Mouse (Mus musculus): Measurements from ENCODE around the gene Fbn1. TPM values are rescaled to one million over a fixed set of nuclear protein-coding genes. Genes with fewer than 3 reads are reported as not detected.

Fbn1 gene
- polyA plus RNA-seq, 1 experiment from 2014 or later = 3.6 TPM

DNA sequence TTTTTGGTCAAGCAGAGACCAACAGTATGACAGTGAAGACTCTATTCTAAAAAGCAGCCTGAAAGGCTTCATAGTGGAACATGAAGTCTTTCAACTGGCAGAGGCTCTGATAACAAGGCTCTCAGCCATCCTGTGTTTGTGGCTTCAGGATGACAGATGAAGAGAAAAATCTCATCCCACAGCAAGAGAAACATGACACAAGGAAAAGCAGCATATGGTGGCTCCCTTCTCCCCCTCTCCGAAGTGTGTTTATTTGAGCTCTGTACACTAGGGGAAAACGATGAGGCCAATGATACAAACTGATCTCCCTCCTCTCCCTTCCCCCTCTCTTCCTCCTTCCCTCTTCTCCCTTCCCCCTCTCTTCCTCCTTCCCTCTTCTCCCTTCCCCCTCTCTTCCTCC is 127.7 kb downstream of the Fbn1 start:
- WGBS = 79% methylated on average over 2 of the region's 2 CpGs
- H3K27ac ChIP-seq (replicated peaks) = no peak overlapping the region
- no peaks in the 10 kb centered on the region for H3K9me3 ChIP-seq
- no peaks in the 10 kb centered on the region for H3K4me1 ChIP-seq (replicated peaks)
- ATAC-seq (ENCODE audit: low read depth) = no peak
- H3K4me3 ChIP-seq = no peak overlapping the region
- H3K36me3 ChIP-seq = no peaks in the 10 kb centered on the region
- no peaks in the 10 kb centered on the region for H3K27me3 ChIP-seq
- H3K9ac ChIP-seq = no peak overlapping the region
- no peak overlapping the region for H3K4me2 ChIP-seq

DNA sequence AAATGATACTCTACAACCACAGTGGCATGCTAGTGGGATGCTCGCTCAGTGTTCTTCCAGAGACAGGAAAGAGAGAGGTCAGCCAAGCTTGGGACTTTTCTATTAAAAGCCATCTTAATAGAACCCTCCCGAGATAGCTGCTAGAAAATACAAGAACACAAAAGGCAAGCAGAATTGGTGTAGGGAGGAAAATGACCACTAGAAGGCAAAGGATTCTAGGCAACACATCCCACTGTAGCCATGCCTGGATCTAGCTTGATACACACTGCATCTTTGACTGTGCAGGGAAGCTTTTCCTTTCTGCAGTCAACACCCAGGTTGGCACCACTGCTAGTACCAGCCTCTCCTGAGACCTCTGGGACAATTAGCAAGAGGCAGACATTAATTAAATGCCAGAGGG is 128.6 kb downstream of the Fbn1 start:
- Histone ChIP-seq H3K4me2 (no peak overlapping the region), H3K36me3 (no peaks in the 10 kb centered on the region), H3K9ac (no peak overlapping the region), H3K27ac (replicated peaks) (no peak overlapping the region), H3K27me3 (no peaks in the 10 kb centered on the region), H3K4me1 (replicated peaks) (no peaks in the 10 kb centered on the region), H3K9me3 (no peaks in the 10 kb centered on the region), H3K4me3 (no peak overlapping the region)
- 77% methylated on average over 2 of the region's 2 CpGs for WGBS
- ATAC-seq (ENCODE audit: low read depth) = no peak

DNA sequence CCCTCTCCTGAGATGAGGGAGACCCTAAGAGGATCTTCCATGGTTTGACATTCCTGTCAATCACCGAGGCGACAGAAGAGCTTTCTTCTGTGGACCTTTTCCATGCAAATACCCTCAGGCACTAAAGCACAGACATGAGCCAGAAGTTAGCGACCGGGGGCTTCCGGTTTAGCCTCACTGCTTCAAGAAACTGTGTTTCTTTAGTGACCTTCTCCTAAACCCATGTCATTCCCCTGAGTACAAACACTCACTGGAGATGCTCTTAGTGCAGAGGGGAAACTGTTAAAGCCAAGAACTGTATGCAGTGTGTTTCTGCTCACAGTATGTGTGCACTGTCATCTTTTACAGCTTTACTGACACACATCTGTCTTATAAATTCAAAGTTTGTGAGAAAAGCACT is 131.9 kb downstream of the Fbn1 start:
- Histone ChIP-seq H3K4me2 (no peak overlapping the region), H3K27ac (replicated peaks) (no peak overlapping the region), H3K9me3 (no peaks in the 10 kb centered on the region), H3K9ac (no peak overlapping the region), H3K36me3 (no peaks in the 10 kb centered on the region), H3K4me1 (replicated peaks) (no peaks in the 10 kb centered on the region), H3K4me3 (no peak overlapping the region), H3K27me3 (no peaks in the 10 kb centered on the region)
- ATAC-seq (ENCODE audit: low read depth) = no peak
- 84% methylated on average over 5 of the region's 5 CpGs for whole genome bisulfite sequencing

DNA sequence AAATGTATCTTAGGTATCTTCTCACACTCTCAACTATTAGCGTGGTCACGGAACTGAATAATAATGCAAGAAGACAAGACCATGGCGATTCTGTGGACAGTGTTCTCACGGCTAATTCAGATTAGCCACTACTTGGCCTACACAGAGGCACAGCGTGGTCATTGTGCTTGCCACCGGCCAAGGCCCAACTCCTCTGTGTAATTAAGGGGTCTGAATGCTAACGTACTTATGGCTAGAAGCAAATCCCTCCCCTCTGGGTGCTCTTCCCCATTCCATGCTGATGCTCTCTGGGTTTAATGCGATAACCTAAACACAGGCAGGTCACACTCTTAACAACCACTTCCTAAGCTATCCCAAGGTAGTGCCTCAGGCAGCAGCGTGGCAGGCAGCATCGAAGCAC is 132.5 kb downstream of the Fbn1 start:
- Histone ChIP-seq H3K4me1 (replicated peaks) (no peaks in the 10 kb centered on the region), H3K9me3 (no peaks in the 10 kb centered on the region), H3K4me3 (no peak overlapping the region), H3K36me3 (no peaks in the 10 kb centered on the region), H3K27ac (replicated peaks) (no peak overlapping the region), H3K4me2 (no peak overlapping the region), H3K9ac (no peak overlapping the region), H3K27me3 (no peaks in the 10 kb centered on the region)
- WGBS = 81% methylated on average over 10 of the region's 10 CpGs
- no peak for ATAC-seq (ENCODE audit: low read depth)

DNA sequence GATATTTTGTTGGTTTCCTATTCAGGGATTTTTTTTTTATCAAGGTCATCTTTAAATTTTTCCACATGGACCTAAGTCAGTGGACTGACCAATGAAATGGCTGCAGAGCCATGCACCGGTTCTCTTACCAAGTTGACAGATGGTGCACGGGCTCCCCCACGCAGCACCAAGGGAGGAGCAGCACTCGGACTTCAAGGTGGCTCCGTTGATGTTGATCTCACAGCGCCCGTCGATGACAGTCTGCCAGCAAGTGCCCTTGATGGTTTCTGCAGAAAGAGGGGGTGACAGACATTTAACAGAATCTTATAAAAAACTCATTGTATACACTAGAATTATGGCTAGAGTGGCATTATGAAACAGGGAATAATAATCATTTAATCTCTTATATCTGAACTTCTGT is 138.1 kb downstream of the Fbn1 start:
- Histone ChIP-seq H3K9me3 (no peaks in the 10 kb centered on the region), H3K27me3 (no peaks in the 10 kb centered on the region), H3K4me1 (replicated peaks) (no peaks in the 10 kb centered on the region), H3K36me3 (peaks cover 16% of the 10 kb centered on the region; the same call in 1 of the 2 replicates), H3K4me2 (no peak overlapping the region), H3K4me3 (no peak overlapping the region), H3K9ac (no peak overlapping the region), H3K27ac (replicated peaks) (no peak overlapping the region)
- 92% methylated on average over 8 of the region's 8 CpGs for WGBS
- no peak for ATAC-seq (ENCODE audit: low read depth)

DNA sequence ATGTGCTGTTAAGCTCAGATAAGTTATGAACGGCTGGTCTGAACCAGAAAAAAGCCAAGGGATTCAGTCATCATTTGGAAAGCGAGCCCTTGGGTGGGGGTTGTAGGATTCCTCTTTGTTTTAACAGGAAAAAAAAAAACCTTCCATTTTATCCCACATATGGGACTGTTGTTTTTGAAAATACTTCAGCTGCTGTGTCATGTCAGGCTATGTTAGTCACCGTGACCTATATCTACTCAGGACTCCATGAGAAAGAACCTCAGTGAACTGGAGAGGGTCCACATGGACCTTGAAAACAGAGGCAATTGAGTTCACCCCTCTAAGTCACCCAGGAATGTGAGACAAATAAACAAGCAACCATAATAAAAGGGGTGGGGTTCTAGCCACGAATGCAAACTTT is 139.2 kb downstream of the Fbn1 start:
- H3K27ac ChIP-seq (replicated peaks) = no peak overlapping the region
- peaks cover 17% of the 10 kb centered on the region; the same call in 1 of the 2 replicates for H3K36me3 ChIP-seq
- no peak overlapping the region for H3K4me2 ChIP-seq
- H3K27me3 ChIP-seq = no peaks in the 10 kb centered on the region
- H3K4me3 ChIP-seq = no peak overlapping the region
- H3K9ac ChIP-seq = no peak overlapping the region
- no peaks in the 10 kb centered on the region for H3K9me3 ChIP-seq
- no peak for ATAC-seq (ENCODE audit: low read depth)
- no peaks in the 10 kb centered on the region for H3K4me1 ChIP-seq (replicated peaks)
- WGBS = 84% methylated on average over 4 of the region's 4 CpGs

DNA sequence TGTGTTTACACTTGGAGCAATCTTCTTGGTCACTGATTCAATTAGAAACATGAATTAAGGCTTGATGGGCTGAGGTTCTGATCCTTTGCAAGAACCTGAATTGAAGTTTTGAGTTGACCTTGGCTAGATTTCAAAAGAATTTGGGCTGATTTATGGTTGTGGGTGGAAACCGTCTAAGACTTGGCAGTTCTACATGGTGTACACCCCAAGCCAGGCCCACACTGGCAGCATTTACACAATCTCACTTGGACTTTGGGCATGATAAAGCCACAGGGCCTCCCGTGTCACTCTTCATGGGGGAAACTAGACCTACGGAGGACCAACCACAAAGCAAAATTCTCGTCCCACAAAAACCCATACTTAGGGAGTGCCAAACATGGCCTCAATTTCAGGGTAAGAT is 146.1 kb downstream of the Fbn1 start:
- Histone ChIP-seq H3K27ac (replicated peaks) (no peak overlapping the region), H3K4me2 (no peak overlapping the region), H3K4me1 (replicated peaks) (no peaks in the 10 kb centered on the region), H3K4me3 (no peak overlapping the region), H3K36me3 (0 out of 2 replicates have a peak, but pooled peaks cover 26% of the 10 kb centered on the region), H3K9ac (no peak overlapping the region), H3K9me3 (no peaks in the 10 kb centered on the region), H3K27me3 (no peaks in the 10 kb centered on the region)
- 82% methylated on average over 4 of the region's 4 CpGs for WGBS
- ATAC-seq (ENCODE audit: low read depth) = no peak

DNA sequence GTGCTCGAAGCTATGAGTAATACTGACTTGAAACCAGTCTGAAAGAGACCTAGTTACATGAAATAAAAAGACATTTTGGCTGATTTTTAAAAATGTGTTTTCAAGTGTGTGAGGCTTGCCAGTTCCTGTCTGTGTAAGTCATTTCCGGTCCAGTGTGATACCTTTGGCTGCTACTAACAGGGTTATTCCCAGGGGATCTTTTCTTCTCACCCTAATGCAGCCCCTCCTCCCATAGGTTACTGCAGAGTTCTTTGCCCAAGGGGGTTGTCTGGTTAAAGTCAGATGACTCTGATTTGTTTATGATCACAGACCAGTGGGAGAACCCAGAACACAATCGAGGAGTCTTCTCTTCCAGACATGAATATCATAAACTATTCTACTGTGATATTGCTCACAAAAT is 151.3 kb downstream of the Fbn1 start:
- Histone ChIP-seq H3K27me3 (no peaks in the 10 kb centered on the region), H3K36me3 (0 out of 2 replicates have a peak, but pooled peaks cover 4% of the 10 kb centered on the region), H3K9me3 (no peaks in the 10 kb centered on the region), H3K27ac (replicated peaks) (no peak overlapping the region), H3K4me2 (no peak overlapping the region), H3K4me1 (replicated peaks) (no peaks in the 10 kb centered on the region), H3K9ac (no peak overlapping the region), H3K4me3 (no peak overlapping the region)
- 77% methylated on average over 3 of the region's 3 CpGs for WGBS
- no peak for ATAC-seq (ENCODE audit: low read depth)

DNA sequence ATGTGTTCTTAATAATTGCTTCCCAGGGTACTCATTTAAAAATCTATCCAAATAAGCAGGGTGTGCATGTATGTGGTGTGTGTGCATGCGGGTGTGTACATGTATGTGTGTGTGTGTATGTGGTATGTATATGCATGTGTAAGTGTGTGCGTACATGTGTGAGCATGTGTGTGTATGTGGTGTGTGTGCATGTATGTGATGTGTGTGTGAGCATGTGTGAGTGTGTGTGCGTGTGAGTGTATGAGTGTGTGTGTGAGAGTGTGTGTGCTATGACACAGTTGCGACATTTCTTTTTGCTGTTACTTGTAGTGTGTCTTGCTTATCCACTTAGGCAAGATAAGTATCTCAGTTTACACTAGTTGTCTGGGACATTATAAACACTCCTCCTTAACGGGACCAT is 151.7 kb downstream of the Fbn1 start:
- H3K4me3 ChIP-seq = no peak overlapping the region
- H3K27ac ChIP-seq (replicated peaks) = no peak overlapping the region
- H3K36me3 ChIP-seq = 0 out of 2 replicates have a peak, but pooled peaks cover 4% of the 10 kb centered on the region
- WGBS = 94% methylated on average over 5 of the region's 5 CpGs
- H3K9me3 ChIP-seq = no peaks in the 10 kb centered on the region
- no peaks in the 10 kb centered on the region for H3K27me3 ChIP-seq
- no peak overlapping the region for H3K9ac ChIP-seq
- no peak overlapping the region for H3K4me2 ChIP-seq
- no peaks in the 10 kb centered on the region for H3K4me1 ChIP-seq (replicated peaks)
- ATAC-seq (ENCODE audit: low read depth) = no peak

DNA sequence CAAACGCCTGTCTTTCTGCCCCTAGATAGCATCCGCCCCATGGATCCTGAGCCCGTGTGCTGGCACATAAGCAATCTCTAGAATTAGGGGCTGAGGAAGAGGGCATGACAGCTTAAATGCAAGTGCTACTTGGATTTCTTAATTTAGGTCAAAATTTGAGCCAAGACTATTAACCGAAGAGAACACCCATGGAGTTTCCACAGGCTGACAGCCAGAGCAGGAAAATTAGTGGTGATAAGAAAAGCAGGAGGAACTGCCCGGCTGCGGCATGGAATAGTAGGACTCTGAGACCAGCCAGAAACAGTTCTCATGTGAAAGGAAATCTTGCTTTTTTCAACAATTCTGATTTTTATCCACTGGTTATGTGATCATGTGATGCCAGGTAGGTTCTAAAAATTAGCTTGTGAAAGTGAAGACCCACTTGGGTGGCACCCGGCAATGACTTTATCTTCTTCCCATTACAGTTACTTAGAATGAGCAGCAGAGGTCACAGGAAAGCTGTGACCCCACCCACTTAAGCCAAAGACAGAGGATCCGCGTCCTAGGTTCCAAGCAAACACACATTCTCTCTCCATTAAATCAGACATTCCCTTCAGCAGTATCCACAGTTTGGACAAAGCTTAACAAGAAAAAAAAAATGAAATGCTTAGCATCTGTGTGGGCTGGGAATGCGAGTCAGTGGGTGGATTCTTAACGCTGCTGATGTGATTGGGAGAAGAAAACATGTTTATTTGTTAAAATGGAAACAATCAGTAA is 152.4 kb downstream of the Fbn1 start:
- H3K4me3 ChIP-seq = no peak overlapping the region

DNA sequence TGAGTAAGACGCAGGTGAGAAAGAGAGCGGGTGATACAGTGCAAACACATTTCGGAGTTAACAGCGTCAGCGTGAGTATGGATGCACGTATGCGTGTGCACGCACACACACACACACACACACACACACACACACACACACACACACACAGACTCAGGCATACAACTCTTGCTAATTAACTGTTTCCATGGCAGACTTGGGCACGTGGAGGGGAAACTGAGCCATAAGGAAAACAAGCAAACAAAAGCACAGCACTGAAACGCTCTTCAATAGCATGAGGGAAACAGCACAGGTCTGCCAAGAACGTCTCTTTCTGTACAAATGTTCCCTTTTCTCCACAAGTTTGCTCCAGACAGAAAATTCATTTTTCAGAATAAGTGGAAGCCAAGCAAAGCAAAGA is 153.2 kb downstream of the Fbn1 start:
- WGBS = 85% methylated on average over 11 of the region's 11 CpGs
- Histone ChIP-seq H3K9me3 (no peaks in the 10 kb centered on the region), H3K4me2 (no peak overlapping the region), H3K27ac (replicated peaks) (no peak overlapping the region), H3K9ac (no peak overlapping the region), H3K27me3 (no peaks in the 10 kb centered on the region), H3K4me1 (replicated peaks) (no peaks in the 10 kb centered on the region), H3K36me3 (peaks cover 5% of the 10 kb centered on the region; the same call in 1 of the 2 replicates), H3K4me3 (no peak overlapping the region)
- ATAC-seq (ENCODE audit: low read depth) = no peak

More for the DNA sequence above, 152.4 kb downstream of the Fbn1 start:
- no peak overlapping the region for H3K4me2 ChIP-seq
- no peak overlapping the region for H3K9ac ChIP-seq
- H3K36me3 ChIP-seq = 0 out of 2 replicates have a peak, but pooled peaks cover 4% of the 10 kb centered on the region
- no peaks in the 10 kb centered on the region for H3K9me3 ChIP-seq
- no peaks in the 10 kb centered on the region for H3K4me1 ChIP-seq (replicated peaks)
- 84% methylated on average over 11 of the region's 11 CpGs for WGBS
- H3K27me3 ChIP-seq = no peaks in the 10 kb centered on the region
- ATAC-seq (ENCODE audit: low read depth) = no peak
- H3K27ac ChIP-seq (replicated peaks) = no peak overlapping the region

DNA sequence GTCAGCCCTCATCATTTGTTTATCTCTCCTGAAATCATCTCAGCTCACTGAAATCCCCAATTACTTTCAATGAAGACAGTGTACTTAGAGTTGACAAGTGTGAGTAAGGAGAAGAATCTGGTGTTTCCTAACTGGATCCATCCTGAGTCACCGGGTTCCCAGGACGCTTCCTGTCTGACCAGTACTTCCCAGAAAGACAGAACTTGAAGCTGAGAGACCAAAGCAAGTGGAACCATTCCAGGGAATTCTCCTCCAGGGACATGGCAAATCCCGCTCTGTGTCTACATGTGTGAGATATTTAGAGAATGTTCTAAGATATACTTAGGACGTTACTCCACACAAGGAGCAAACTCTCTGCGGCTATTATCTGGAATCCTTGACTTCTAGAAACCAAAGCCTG is 158.6 kb downstream of the Fbn1 start:
- H3K36me3 ChIP-seq = peaks cover 13% of the 10 kb centered on the region
- H3K4me1 ChIP-seq (replicated peaks) = no peaks in the 10 kb centered on the region
- 94% methylated on average over 5 of the region's 5 CpGs for WGBS
- H3K9ac ChIP-seq = no peak overlapping the region
- no peak overlapping the region for H3K4me2 ChIP-seq
- no peaks in the 10 kb centered on the region for H3K27me3 ChIP-seq
- no peak overlapping the region for H3K27ac ChIP-seq (replicated peaks)
- H3K9me3 ChIP-seq = no peaks in the 10 kb centered on the region
- ATAC-seq (ENCODE audit: low read depth) = no peak
- H3K4me3 ChIP-seq = no peak overlapping the region

Data from neural tube, embryonic 13.5 days (tissue).